Mouse (Mus musculus) bone marrow, adult 2 months (tissue): ENCODE measurements around the gene Lmna.

Experiments
- CTCF ChIP-seq: fragments of 200-500 bp; IDR thresholded peaks from 2 replicates; pipeline ENCODE4 v1.5.1; 2011; ENCODE audit warnings: low read length, control low read depth; ENCODE audit not compliant: control insufficient read depth, insufficient read depth
- POLR2A ChIP-seq: fragments of 200-500 bp; IDR thresholded peaks from 2 replicates; pipeline ENCODE4 v1.6.1; 2011; ENCODE audit warnings: low read depth, mild to moderate bottlenecking, control low read depth, low read length, borderline replicate concordance; ENCODE audit not compliant: control insufficient read depth

DNA sequence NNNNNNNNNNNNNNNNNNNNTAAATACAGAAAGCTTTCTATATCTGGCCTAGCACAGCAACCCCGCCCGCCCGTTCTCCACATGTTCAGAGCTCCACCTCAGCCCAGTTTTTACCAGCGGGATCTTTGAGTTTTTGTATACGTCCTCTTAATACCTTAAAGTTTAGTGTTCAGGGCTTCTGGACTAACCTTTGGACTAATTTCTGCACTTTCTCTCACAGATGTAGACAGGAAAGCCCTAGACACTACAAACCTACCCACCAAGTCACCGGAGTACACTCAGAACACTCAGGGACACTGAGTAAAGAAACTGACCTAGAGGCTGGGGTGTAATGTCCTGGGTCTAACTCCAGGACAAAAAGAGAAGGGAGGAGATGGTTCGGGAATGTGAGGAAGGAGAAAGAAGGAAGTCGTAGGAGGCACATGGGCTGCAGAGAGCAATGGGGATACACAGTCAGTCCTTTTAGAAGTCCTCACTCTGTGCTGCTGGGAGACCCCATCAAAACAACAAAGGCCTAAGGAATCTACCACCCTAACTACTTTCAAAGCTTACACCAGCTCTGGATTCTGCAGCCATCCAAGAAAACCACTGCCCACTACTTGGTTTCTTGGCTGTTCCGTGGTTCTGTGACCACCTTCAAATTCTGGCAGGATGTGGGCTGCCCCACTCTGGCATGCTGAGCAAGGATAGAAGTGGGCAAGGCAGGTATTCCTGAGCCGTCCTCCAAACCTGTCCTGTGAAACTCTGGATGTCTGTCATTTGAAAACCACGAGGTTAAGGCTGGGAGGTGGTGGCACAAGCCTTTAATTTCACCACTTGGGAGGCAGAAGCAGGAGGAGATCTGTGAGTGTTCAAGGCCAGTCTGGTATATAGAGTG is 15.8 kb downstream of the Lmna start:
- TF ChIP-seq CTCF (no peak), POLR2A (no peak)
